Comparison of ENCODE assay signal across 15 mouse cellular contexts in genomic region chr5:107932556-107932955, GRCm38 (mm10). TPM values are rescaled to one million over a fixed set of nuclear protein-coding genes. Genes with fewer than 3 reads are reported as not detected.
DNase-seq lines count a peak whose midpoint lies in the region; ATAC-seq and TF ChIP-seq lines count a peak whose summit lies in the region.
"Had no signal": no experiment of that assay in that cellular context is flagged by ENCODE, and none has a peak within 500 bp of the region (broad histone marks: within the 10 kb centered on the region; RNA-seq: fewer than 3 reads in every experiment).

No protein-coding gene starts in this region.

- DNase-seq in intestine, embryonic 14.5 days (ENCODE audit: low spot score): peak; percentile 48
- DNase-seq in cerebellum, postnatal 10 days: peak; percentile 67 to 73
- peak; percentile 63 to 83 for DNase-seq in natural killer cell, adult 2 months (ENCODE audit: low spot score in 2 of 2)
- DNase-seq in layer of hippocampus, postnatal 10 days (ENCODE audit: low spot score in 2 of 2): no peak
- DNase-seq in hindbrain, embryonic 14.5 days (ENCODE audit: low spot score): no peak
- no peak for DNase-seq in retina, embryonic 14.5 days (ENCODE audit: low spot score)
- DNase-seq: heart, postnatal 10 days; right cerebral cortex, postnatal 25 days had no signal

- no peak overlapping the region for H3K4me2 ChIP-seq in intestine, embryonic 14.5 days (ENCODE audit: low read length)
- no peak overlapping the region for H3K4me2 ChIP-seq in intestine, postnatal 0 days (replicated peaks; ENCODE audit: low read depth)
- H3K4me2 ChIP-seq in hindbrain, embryonic 14.5 days (replicated peaks): no peak overlapping the region
- H3K4me2 ChIP-seq: limb, embryonic 15.5 days had no signal

- no peak overlapping the region for H3K9ac ChIP-seq in intestine, embryonic 14.5 days (ENCODE audit: low read length)
- no peak overlapping the region for H3K9ac ChIP-seq in intestine, postnatal 0 days (ENCODE audit: low read depth, low read length)
- no peak overlapping the region for H3K9ac ChIP-seq in hindbrain, embryonic 14.5 days
- H3K9ac ChIP-seq: limb, embryonic 15.5 days had no signal

- H3K36me3 ChIP-seq in intestine, embryonic 14.5 days (ENCODE audit: control insufficient read depth, insufficient read depth, low read length): no peaks in the 10 kb centered on the region
- no peaks in the 10 kb centered on the region for H3K36me3 ChIP-seq in intestine, postnatal 0 days (ENCODE audit: control insufficient read depth, insufficient read depth)
- H3K36me3 ChIP-seq in hindbrain, embryonic 14.5 days (replicated peaks; ENCODE audit: control insufficient read depth, insufficient read depth): no peaks in the 10 kb centered on the region
- H3K36me3 ChIP-seq: limb, embryonic 15.5 days had no signal

- H3K4me3 ChIP-seq in intestine, embryonic 14.5 days (ENCODE audit: low read depth, low read length): no peak overlapping the region
- no peak overlapping the region for H3K4me3 ChIP-seq in intestine, postnatal 0 days (ENCODE audit: low read depth, low read length)
- H3K4me3 ChIP-seq in hindbrain, embryonic 14.5 days (replicated peaks; ENCODE audit: low read length): no peak overlapping the region
- H3K4me3 ChIP-seq: limb, embryonic 15.5 days; myocyte had no signal

- H3K27me3 ChIP-seq in intestine, embryonic 14.5 days (replicated peaks; ENCODE audit: control insufficient read depth, insufficient read depth, low read length): no peaks in the 10 kb centered on the region
- no peaks in the 10 kb centered on the region for H3K27me3 ChIP-seq in intestine, postnatal 0 days (replicated peaks; ENCODE audit: control insufficient read depth, insufficient read depth, low read length)
- H3K27me3 ChIP-seq in hindbrain, embryonic 14.5 days (ENCODE audit: control insufficient read depth, insufficient read depth, low read length): no peaks in the 10 kb centered on the region
- H3K27me3 ChIP-seq: limb, embryonic 15.5 days had no signal

- H3K4me1 ChIP-seq in intestine, embryonic 14.5 days (replicated peaks; ENCODE audit: control insufficient read depth, insufficient read depth, low read length): no peaks in the 10 kb centered on the region
- H3K4me1 ChIP-seq in intestine, postnatal 0 days (replicated peaks; ENCODE audit: control insufficient read depth, insufficient read depth, low read length): no peaks in the 10 kb centered on the region
- 0 out of 2 replicates have a peak, but pooled peaks cover 5% of the 10 kb centered on the region for H3K4me1 ChIP-seq in hindbrain, embryonic 14.5 days (replicated peaks; ENCODE audit: control insufficient read depth, insufficient read depth, low read length)
- H3K4me1 ChIP-seq: limb, embryonic 15.5 days had no signal

- H3K27ac ChIP-seq in intestine, embryonic 14.5 days (ENCODE audit: low read depth): no peak overlapping the region
- no peak overlapping the region for H3K27ac ChIP-seq in intestine, postnatal 0 days (ENCODE audit: low read depth, low read length)
- H3K27ac ChIP-seq in hindbrain, embryonic 14.5 days: no peak overlapping the region
- H3K27ac ChIP-seq: kidney, postnatal 0 days; limb, embryonic 15.5 days; macrophage had no signal

- no peak for ATAC-seq in intestine, embryonic 14.5 days (replicated peaks; ENCODE audit: low FRiP score, low TSS enrichment, low read depth)
- no peak for ATAC-seq in intestine, postnatal 0 days
- ATAC-seq in CD4-positive, CD25-positive, alpha-beta regulatory T cell, adult 4 months: peak; percentile 91
- no peak for ATAC-seq in hindbrain, embryonic 14.5 days (ENCODE audit: low FRiP score)
- ATAC-seq: forebrain, embryonic 16.5 days had no signal

- no peak for TF ChIP-seq CTCF in intestine, postnatal 0 days (IDR thresholded peaks at IDR 0.05; ENCODE audit: low read depth)

- WGBS in intestine, embryonic 14.5 days: 51% methylated on average over 2 of the region's 2 CpGs
- 33% methylated on average over 2 of the region's 2 CpGs for WGBS in intestine, postnatal 0 days
- 52% methylated on average over 2 of the region's 2 CpGs for WGBS in hindbrain, embryonic 14.5 days

- H3K9me3 ChIP-seq in intestine, embryonic 14.5 days (ENCODE audit: control insufficient read depth, low read length): no peaks in the 10 kb centered on the region
- H3K9me3 ChIP-seq in intestine, postnatal 0 days (ENCODE audit: control insufficient read depth): no peaks in the 10 kb centered on the region
- H3K9me3 ChIP-seq in hindbrain, embryonic 14.5 days (ENCODE audit: control insufficient read depth, low read length): no peaks in the 10 kb centered on the region
- H3K9me3 ChIP-seq: limb, embryonic 15.5 days had no signal

RNA-seq across cellular contexts. Expression of gene Rpl5, which starts 32.3 kb away (rescaled TPM):
- polyA plus RNA-seq in intestine, embryonic 14.5 days (2014; fragmentation: Nextera tagmentation; extraction: Ambion mirVana): 74.8 and 83.7 TPM in 2 replicates
- 26.7 and 29.1 TPM in 2 replicates for polyA plus RNA-seq in intestine, postnatal 0 days (2015; fragmentation: Nextera tagmentation; extraction: Ambion mirVana)
- polyA plus RNA-seq in CD4-positive, CD25-positive, alpha-beta regulatory T cell, adult 4 months (2017; shearing (Covaris generic)): 100 to 1,000 TPM in 1 of 2 experiments, 10 to 100 TPM in 1; 99.1 to 122 TPM
- 100 to 1,000 TPM; 133 to 138 TPM for total RNA-seq in layer of hippocampus, postnatal 10 days (2021)
- 52.2 and 62.2 TPM in 2 replicates for polyA plus RNA-seq in hindbrain, embryonic 14.5 days (2014; fragmentation: Nextera tagmentation; extraction: Ambion mirVana)

RNA-seq across cellular contexts. Expression of gene Fam69a, which starts 54.3 kb away (rescaled TPM):
- 24.5 and 25.0 TPM in 2 replicates for polyA plus RNA-seq in intestine, embryonic 14.5 days (2014; fragmentation: Nextera tagmentation; extraction: Ambion mirVana)
- 11.7 and 11.8 TPM in 2 replicates for polyA plus RNA-seq in intestine, postnatal 0 days (2015; fragmentation: Nextera tagmentation; extraction: Ambion mirVana)
- polyA plus RNA-seq in CD4-positive, CD25-positive, alpha-beta regulatory T cell, adult 4 months (2017; shearing (Covaris generic)): 10 to 100 TPM; 66.3 to 87.7 TPM
- total RNA-seq in layer of hippocampus, postnatal 10 days (2021): 10 to 100 TPM; 55.2 to 60.1 TPM
- polyA plus RNA-seq in hindbrain, embryonic 14.5 days (2014; fragmentation: Nextera tagmentation; extraction: Ambion mirVana): 68.0 and 70.4 TPM in 2 replicates

RNA-seq across cellular contexts. Expression of gene Evi5, which starts 57.6 kb away (rescaled TPM):
- 63.6 and 69.7 TPM in 2 replicates for polyA plus RNA-seq in intestine, embryonic 14.5 days (2014; fragmentation: Nextera tagmentation; extraction: Ambion mirVana)
- polyA plus RNA-seq in intestine, postnatal 0 days (2015; fragmentation: Nextera tagmentation; extraction: Ambion mirVana): 39.7 and 41.6 TPM in 2 replicates
- 1 to 10 TPM; 1.1 to 2.1 TPM for polyA plus RNA-seq in CD4-positive, CD25-positive, alpha-beta regulatory T cell, adult 4 months (2017; shearing (Covaris generic))
- 10 to 100 TPM; 72.6 to 79.7 TPM for total RNA-seq in layer of hippocampus, postnatal 10 days (2021)
- 49.1 and 53.3 TPM in 2 replicates for polyA plus RNA-seq in hindbrain, embryonic 14.5 days (2014; fragmentation: Nextera tagmentation; extraction: Ambion mirVana)

Comparison
In these comparisons a context has a peak if more than half of its experiments do, and no peak if none do; other contexts are left out.
1. DNase-seq: peak in intestine, embryonic 14.5 days (single experiment), cerebellum, postnatal 10 days (2 of 2) and natural killer cell, adult 2 months (2 of 2); none in layer of hippocampus, postnatal 10 days (0 of 2), hindbrain, embryonic 14.5 days (single experiment) and retina, embryonic 14.5 days (single experiment).
2. RNA of gene Evi5, which starts 57.6 kb away (polyA plus RNA-seq): 63.6 to 69.7 TPM in intestine, embryonic 14.5 days, 49.1 to 53.3 TPM in hindbrain, embryonic 14.5 days and 39.7 to 41.6 TPM in intestine, postnatal 0 days; 1.1 to 2.1 TPM in CD4-positive, CD25-positive, alpha-beta regulatory T cell, adult 4 months; every median in the first group is over 10 times any median in the second.